Mouse (Mus musculus): ENCODE results near the gene Prkar2a.
A peak's percentile ranks its signal among the peaks of the same experiment; 100 is the strongest.

Prkar2a gene

GRCm38 (mm10) chr9:108692226-108693041 is 3.3 kb downstream of the Prkar2a start:
- peak; percentile 72 for DNase-seq

- no peak for DNase-seq
Observed at GRCm38 (mm10) chr9:108693946-108694345, 4.8 kb downstream of the Prkar2a start.

GRCm38 (mm10) chr9:108694533-108694932 is 5.4 kb downstream of the Prkar2a start:
- no peak for DNase-seq

- DNase-seq = no peak
Observed at GRCm38 (mm10) chr9:108702476-108702875, 13.4 kb downstream of the Prkar2a start.

- DNase-seq = no peak
Observed at GRCm38 (mm10) chr9:108703373-108704110, 14.4 kb downstream of the Prkar2a start.

GRCm38 (mm10) chr9:108704591-108704990 is 15.5 kb downstream of the Prkar2a start:
- DNase-seq = no peak

- DNase-seq = no peak
Observed at GRCm38 (mm10) chr9:108707212-108707611, 18.1 kb downstream of the Prkar2a start.

GRCm38 (mm10) chr9:108708833-108709232 is 19.7 kb downstream of the Prkar2a start:
- no peak for DNase-seq

- DNase-seq = no peak
Observed at GRCm38 (mm10) chr9:108710767-108711166, 21.7 kb downstream of the Prkar2a start.

GRCm38 (mm10) chr9:108716199-108716598 is 27.1 kb downstream of the Prkar2a start:
- no peak for DNase-seq

- DNase-seq = no peak
Observed at GRCm38 (mm10) chr9:108723751-108724150, 34.6 kb downstream of the Prkar2a start.

GRCm38 (mm10) chr9:108726116-108726515 is 37.0 kb downstream of the Prkar2a start:
- DNase-seq = peak; percentile 19

GRCm38 (mm10) chr9:108729050-108729449 is 39.9 kb downstream of the Prkar2a start:
- DNase-seq = no peak

GRCm38 (mm10) chr9:108732462-108732861 is 43.3 kb downstream of the Prkar2a start:
- DNase-seq = no peak

- DNase-seq = no peak
Observed at GRCm38 (mm10) chr9:108734626-108735025, 45.5 kb downstream of the Prkar2a start.

GRCm38 (mm10) chr9:108739239-108739638 is 50.1 kb downstream of the Prkar2a start:
- no peak for DNase-seq

GRCm38 (mm10) chr9:108740062-108740461 is 50.9 kb downstream of the Prkar2a start:
- no peak for DNase-seq

GRCm38 (mm10) chr9:108742048-108742447 is 52.9 kb downstream of the Prkar2a start:
- no peak for DNase-seq

- DNase-seq = no peak
Observed at GRCm38 (mm10) chr9:108746876-108747499, 57.9 kb downstream of the Prkar2a start.

- DNase-seq = no peak
Observed at GRCm38 (mm10) chr9:108747694-108748093, 58.6 kb downstream of the Prkar2a start.

GRCm38 (mm10) chr9:108748600-108749183 is 59.6 kb downstream of the Prkar2a start:
- no peak for DNase-seq

GRCm38 (mm10) chr9:108750616-108751015 is 61.5 kb downstream of the Prkar2a start:
- DNase-seq = no peak
